Mouse (Mus musculus) limb, embryonic 11.5 days (tissue): ENCODE measurements around the gene Baz2b. TPM values are rescaled to one million over a fixed set of nuclear protein-coding genes. Genes with fewer than 3 reads are reported as not detected.

ENCODE experiments used
- ATAC-seq: fragments of 200-750 bp; cut with Nextera tagmentation; 2 replicates; pipeline ENCODE4 v1.8.0; 2017; ENCODE audit warnings: low read depth; ENCODE audit not compliant: insufficient number of reproducible peaks, low FRiP score, low TSS enrichment
- DNase-seq: peaks from one replicate; pipeline ENCODE4 v3.0.0-alpha.2; 2015; ENCODE audit warnings: low spot score
- H3K27ac ChIP-seq: fragments of 300-500 bp; sonication (generic); replicated peaks from 2 replicates; pipeline ENCODE4 v1.5.1; 2014; ENCODE audit warnings: low read depth, mild to moderate bottlenecking, low read length
- H3K27me3 ChIP-seq: fragments of 300-500 bp; sonication (generic); 2 replicates; pipeline ENCODE4 v1.6.1; 2014; ENCODE audit warnings: mild to moderate bottlenecking, low read length, mixed read lengths; ENCODE audit not compliant: control insufficient read depth, insufficient read depth
- H3K36me3 ChIP-seq: fragments of 300-500 bp; sonication (generic); 2 replicates; pipeline ENCODE4 v1.6.1; 2014; ENCODE audit warnings: mild to moderate bottlenecking, low read length, moderate library complexity, mixed read lengths; ENCODE audit not compliant: control insufficient read depth, insufficient read depth
- H3K4me1 ChIP-seq: fragments of 300-500 bp; sonication (generic); 2 replicates; pipeline ENCODE4 v1.6.1; 2014; ENCODE audit warnings: low read length, mixed read lengths; ENCODE audit not compliant: control insufficient read depth, insufficient read depth
- H3K4me2 ChIP-seq: fragments of 300-500 bp; sonication (generic); 2 replicates; pipeline ENCODE4 v1.6.1; 2014; ENCODE audit warnings: low read depth, mild to moderate bottlenecking, moderate library complexity; ENCODE audit not compliant: severe bottlenecking
- H3K4me3 ChIP-seq: fragments of 300-500 bp; sonication (generic); 2 replicates; pipeline ENCODE4 v1.5.1; 2014; ENCODE audit warnings: low read depth, low read length
- H3K9ac ChIP-seq: fragments of 300-500 bp; sonication (generic); 2 replicates; pipeline ENCODE4 v1.6.1; 2014; ENCODE audit warnings: mild to moderate bottlenecking, low read length
- H3K9me3 ChIP-seq: fragments of 300-500 bp; sonication (generic); 2 replicates; pipeline ENCODE4 v1.6.1; 2016; ENCODE audit warnings: low read length; ENCODE audit not compliant: control insufficient read depth
- whole genome bisulfite sequencing: fragments of 180-500 bp; shearing (Covaris S2); extraction: QIAGEN DNeasy Blood & Tissue Kit; methylation state at CpG from one replicate; pipeline ENCODE4 v1.1.7; 2014; 5-methylcytosine and 5-hydroxymethylcytosine counted together
- polyA plus RNA-seq: library from polyadenylated mRNA; unstranded; fragments of >200 nt; fragmentation: Nextera tagmentation; extraction: Ambion mirVana; gene quantifications from 2 replicates; pipeline ENCODE4 v1.2.1, GENCODE M21; 2014

Gene Baz2b
- polyA plus RNA-seq, 1 experiment from 2014 or later: 64.2 TPM

DNA sequence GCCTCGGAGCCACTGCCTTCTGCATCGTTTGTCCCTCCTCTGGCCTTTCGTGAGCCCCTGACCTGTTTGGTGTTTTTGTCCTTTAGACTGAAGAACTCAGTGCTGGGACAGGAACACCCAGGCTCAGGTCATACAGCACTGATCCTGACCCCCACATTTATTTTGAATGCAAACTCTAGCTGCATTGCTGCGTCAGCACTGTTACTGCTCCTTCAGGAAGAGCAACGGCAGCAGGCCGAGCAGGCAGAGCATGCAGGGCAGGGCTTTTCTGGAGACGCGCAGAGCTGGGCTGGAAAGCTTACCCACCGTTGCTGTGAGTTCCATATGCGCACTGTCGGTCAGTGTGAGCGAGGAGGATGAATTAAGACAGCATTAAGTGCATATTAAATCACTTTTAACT lies 166.9 kb downstream of the Baz2b start:
- Histone ChIP-seq H3K4me1 (no peaks in the 10 kb centered on the region), H3K4me2 (no peak overlapping the region), H3K4me3 (no peak overlapping the region), H3K36me3 (no peaks in the 10 kb centered on the region), H3K9ac (no peak overlapping the region), H3K9me3 (no peaks in the 10 kb centered on the region), H3K27me3 (no peaks in the 10 kb centered on the region), H3K27ac (no peak overlapping the region)
- DNase-seq (peak; percentile 16), ATAC-seq (no peak)
- 86% methylated on average over 12 of the region's 12 CpGs for WGBS

- Histone ChIP-seq H3K9me3 (no peaks in the 10 kb centered on the region), H3K4me1 (peaks cover 7% of the 10 kb centered on the region), H3K27me3 (no peaks in the 10 kb centered on the region), H3K9ac (no peak overlapping the region), H3K27ac (no peak overlapping the region), H3K4me2 (no peak overlapping the region), H3K36me3 (no peaks in the 10 kb centered on the region), H3K4me3 (no peak overlapping the region)
- ATAC-seq: no peak
- peak; percentile 13 for DNase-seq
- 95% methylated on average over 4 of the region's 4 CpGs for WGBS
Observed at GRCm38 (mm10) chr2:60041485-60042274, 168.0 kb downstream of the Baz2b start.

- Histone ChIP-seq H3K4me3 (no peak overlapping the region), H3K9ac (no peak overlapping the region), H3K36me3 (no peaks in the 10 kb centered on the region), H3K4me1 (peaks cover 7% of the 10 kb centered on the region), H3K27ac (no peak overlapping the region), H3K9me3 (no peaks in the 10 kb centered on the region), H3K27me3 (no peaks in the 10 kb centered on the region), H3K4me2 (no peak overlapping the region)
- DNase-seq: peak; percentile 18
- no peak for ATAC-seq
- WGBS: 90% methylated on average over 3 of the region's 3 CpGs
Observed at GRCm38 (mm10) chr2:60040162-60040561, 169.5 kb downstream of the Baz2b start.

DNA sequence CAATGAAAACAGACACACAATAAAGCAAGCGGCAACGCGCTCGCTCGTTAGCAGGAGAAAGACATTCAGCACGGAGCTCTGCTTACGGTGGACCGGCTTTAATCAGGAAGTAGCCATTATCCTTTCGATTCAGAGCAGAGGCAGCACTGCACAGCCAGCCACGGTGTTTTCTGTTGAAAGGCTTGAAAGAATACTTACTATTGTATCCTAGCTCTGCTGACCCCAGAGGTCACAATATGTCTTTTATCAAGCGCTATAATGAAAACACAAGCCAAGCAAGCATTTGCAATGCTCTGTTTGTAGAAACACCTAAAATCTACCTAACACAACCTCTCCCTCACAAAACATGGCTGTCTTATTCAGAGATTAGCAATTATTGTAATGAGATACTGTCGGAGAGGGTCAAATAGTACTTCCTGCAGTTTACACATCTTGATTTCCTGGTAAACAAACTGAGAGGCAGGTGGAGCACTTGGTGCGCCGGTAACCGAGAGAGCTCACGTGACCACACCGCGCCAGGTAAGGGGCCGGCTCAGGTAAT lies 172.6 kb downstream of the Baz2b start:
- Histone ChIP-seq H3K9me3 (no peaks in the 10 kb centered on the region), H3K27ac (no peak overlapping the region), H3K9ac (no peak overlapping the region), H3K4me2 (peak overlapping the region; percentile 45; the same call in 1 of the 2 replicates), H3K4me1 (peaks cover 7% of the 10 kb centered on the region), H3K4me3 (peak overlapping the region; percentile 15; the same call in 1 of the 2 replicates), H3K27me3 (no peaks in the 10 kb centered on the region), H3K36me3 (no peaks in the 10 kb centered on the region)
- peak; percentile 60 for DNase-seq
- 8% methylated on average over 19 of the region's 19 CpGs for WGBS
- ATAC-seq: 0 out of 2 replicates have a peak, but pooled peaks have one; percentile 39

- ATAC-seq: no peak
- no peak overlapping the region for H3K4me3 ChIP-seq
Observed at GRCm38 (mm10) chr2:60036361-60036760, 173.3 kb downstream of the Baz2b start.

DNA sequence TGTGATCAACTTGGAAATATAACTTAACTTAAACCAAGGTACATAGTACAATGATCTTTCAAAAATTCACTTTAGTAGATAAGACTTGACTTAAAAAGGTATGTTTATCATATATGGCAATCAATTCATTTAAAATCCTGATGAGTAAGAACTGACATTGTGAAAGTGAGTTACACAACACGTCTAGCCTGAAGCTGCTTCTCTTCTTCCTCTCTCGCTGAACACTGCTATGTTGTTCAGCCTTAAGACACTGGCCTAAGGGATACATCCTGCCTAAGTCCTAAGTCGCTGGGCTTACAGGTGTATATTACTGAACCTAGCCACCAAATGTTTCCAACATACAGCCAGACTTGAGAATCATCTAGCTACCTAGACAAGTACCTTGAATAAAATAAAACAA lies 178.6 kb downstream of the Baz2b start:
- H3K9ac ChIP-seq: no peak overlapping the region
- no peak for ATAC-seq
- DNase-seq: peak; percentile 4
- WGBS: 92% methylated on average over 3 of the region's 3 CpGs
- H3K9me3 ChIP-seq: no peaks in the 10 kb centered on the region
- H3K4me2 ChIP-seq: no peak overlapping the region
- 0 out of 2 replicates have a peak, but pooled peaks cover 3% of the 10 kb centered on the region for H3K36me3 ChIP-seq
- no peaks in the 10 kb centered on the region for H3K27me3 ChIP-seq
- H3K4me3 ChIP-seq: no peak overlapping the region
- no peak overlapping the region for H3K27ac ChIP-seq
- no peaks in the 10 kb centered on the region for H3K4me1 ChIP-seq

More at GRCm38 (mm10) chr2:60036361-60036760, 173.3 kb downstream of the Baz2b start:
- Histone ChIP-seq H3K27me3 (no peaks in the 10 kb centered on the region), H3K9me3 (no peaks in the 10 kb centered on the region), H3K9ac (no peak overlapping the region), H3K27ac (no peak overlapping the region), H3K36me3 (no peaks in the 10 kb centered on the region), H3K4me2 (no peak overlapping the region), H3K4me1 (peaks cover 7% of the 10 kb centered on the region)
- DNase-seq: peak; percentile 4
- WGBS: 53% methylated on average over 3 of the region's 3 CpGs

DNA sequence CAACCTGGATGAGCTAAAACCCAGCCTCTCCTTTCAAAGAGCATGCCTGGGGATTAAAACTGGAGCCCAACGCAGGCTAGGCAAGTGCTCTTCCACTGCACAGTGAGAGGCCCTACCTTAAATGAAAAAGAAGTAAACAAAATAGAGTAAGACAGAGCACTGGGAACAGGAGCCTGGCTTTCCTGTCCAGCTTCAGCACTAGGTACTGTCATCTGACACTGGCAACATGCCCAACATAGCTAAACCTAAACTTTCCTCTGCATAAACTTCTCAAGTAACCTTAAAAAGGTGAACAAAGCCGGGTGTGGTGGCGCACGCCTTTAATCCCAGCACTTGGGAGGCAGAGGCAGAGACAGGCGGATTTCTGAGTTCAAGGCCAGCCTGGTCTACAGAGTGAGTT lies 180.6 kb downstream of the Baz2b start:
- peaks cover 4% of the 10 kb centered on the region; the same call in 1 of the 2 replicates for H3K4me1 ChIP-seq
- H3K36me3 ChIP-seq: 0 out of 2 replicates have a peak, but pooled peaks cover 3% of the 10 kb centered on the region
- H3K4me2 ChIP-seq: no peak overlapping the region
- 93% methylated on average over 5 of the region's 5 CpGs for WGBS
- ATAC-seq: no peak
- no peak overlapping the region for H3K9ac ChIP-seq
- peak; percentile 13 for DNase-seq
- no peak overlapping the region for H3K4me3 ChIP-seq
- H3K27me3 ChIP-seq: no peaks in the 10 kb centered on the region
- H3K9me3 ChIP-seq: no peaks in the 10 kb centered on the region
- H3K27ac ChIP-seq: no peak overlapping the region

GRCm38 (mm10) chr2:60027166-60027565 lies 182.5 kb downstream of the Baz2b start:
- Histone ChIP-seq H3K4me3 (no peak overlapping the region), H3K27ac (no peak overlapping the region), H3K9ac (no peak overlapping the region), H3K4me2 (no peak overlapping the region), H3K36me3 (0 out of 2 replicates have a peak, but pooled peaks cover 3% of the 10 kb centered on the region), H3K9me3 (no peaks in the 10 kb centered on the region), H3K4me1 (peaks cover 4% of the 10 kb centered on the region; the same call in 1 of the 2 replicates), H3K27me3 (no peaks in the 10 kb centered on the region)
- DNase-seq: no peak
- WGBS: 71% methylated on average over 5 of the region's 5 CpGs
- no peak for ATAC-seq
